Mouse (Mus musculus): ENCODE results near the gene Serpina3m.

DNA sequence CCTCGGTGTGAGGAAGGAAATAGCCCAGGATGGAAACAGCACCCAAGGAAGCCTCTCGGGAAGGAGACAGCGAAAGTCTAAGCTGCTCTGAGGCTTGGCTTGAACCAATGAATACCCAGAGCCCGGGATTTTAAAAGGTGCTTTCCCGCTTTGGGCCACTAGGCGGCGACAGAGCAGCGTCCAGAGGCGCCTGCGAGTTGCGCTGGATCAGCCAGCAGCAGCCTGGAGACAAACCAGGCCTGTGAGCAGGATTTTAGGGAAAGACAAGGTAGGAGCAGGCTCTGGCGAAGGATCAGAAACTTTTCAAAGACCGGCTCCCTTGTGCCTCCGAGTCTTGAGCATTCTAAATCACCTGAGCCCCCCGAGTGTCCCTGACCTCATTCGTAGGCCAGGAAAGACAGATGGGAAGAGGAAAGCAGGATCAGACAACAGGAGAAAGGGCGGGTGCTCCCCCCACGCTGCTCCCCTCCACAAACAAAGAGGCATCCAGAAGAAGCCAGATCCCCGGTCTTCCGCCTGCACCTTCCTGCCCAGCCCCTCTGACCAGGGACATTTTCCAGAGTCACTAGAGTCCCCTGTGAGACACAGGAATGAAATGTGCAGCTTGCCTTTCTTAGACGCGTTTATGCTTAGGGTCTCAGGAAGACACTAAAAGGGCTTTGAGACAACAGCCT, 101.9 kb downstream of the Serpina3m start:
- TF ChIP-seq CTCF (IDR thresholded peaks at IDR 0.05; ENCODE audit: borderline replicate concordance, insufficient read depth, low read length): peak; percentile 71
- TF ChIP-seq POLR2A (IDR thresholded peaks at IDR 0.05; ENCODE audit: low read depth, low read length): no peak
